Mouse (Mus musculus): ENCODE data around the gene Cabp1. TPM values are rescaled to one million over a fixed set of nuclear protein-coding genes. Genes with fewer than 3 reads are reported as not detected.

The Cabp1 gene
- polyA plus RNA-seq, 1 experiment = 444 TPM

DNA sequence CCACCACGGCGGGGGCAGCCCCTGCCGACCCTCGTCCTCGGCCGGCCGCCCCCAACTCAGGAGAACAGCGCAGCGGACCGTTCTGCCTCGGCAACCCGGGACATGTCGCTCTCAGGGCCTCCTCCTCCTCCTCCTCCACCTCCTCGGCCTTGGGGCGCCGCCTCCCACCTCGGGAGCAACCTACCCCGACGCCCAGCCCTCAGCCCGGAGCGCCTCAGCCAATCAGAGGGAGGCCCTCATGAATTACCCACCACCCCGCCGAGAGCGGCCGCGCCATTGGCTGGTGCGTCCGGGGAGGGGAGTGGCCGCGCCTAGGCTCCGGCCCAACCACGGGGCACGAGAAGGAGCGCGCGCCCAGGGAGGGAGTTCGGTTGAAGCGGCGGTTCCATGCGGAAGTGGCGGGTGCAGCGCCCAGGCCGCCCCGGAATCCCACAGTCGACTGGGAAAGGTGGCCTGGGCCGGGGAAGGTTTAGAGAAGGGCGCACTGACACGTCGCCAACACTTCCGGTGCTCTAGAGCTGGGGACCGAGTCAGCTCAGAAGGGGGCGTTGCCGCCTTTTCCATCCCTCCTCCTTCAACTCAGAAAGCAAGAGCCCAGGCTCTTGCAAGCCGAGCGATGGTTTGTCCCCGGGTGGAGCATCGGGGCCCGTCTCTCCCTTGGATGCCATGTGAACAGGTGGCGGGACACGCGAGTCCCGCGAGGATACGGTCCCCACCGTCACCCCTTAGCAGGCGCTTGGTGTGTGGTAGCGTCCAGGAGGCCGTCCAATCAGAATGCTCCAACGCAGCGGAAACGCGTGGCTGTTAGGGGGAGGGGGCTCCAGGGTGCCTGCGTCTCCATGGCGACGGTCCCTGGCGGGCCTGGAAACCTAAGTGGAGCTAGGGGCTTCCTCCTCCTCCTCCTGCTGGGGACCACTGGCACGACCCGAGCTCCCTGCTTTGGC lies 35.9 kb downstream of the Cabp1 start, which contains the start of gene Mlec:
TSS of gene Mlec (minus strand) at position 140 of the 944 bp plus-strand sequence.
- TF ChIP-seq POLR2A (IDR thresholded peaks at IDR 0.05; ENCODE audit: extremely low read depth, insufficient read depth, low read length) (peak; percentile 81), CTCF (IDR thresholded peaks at IDR 0.05; ENCODE audit: extremely low read depth, insufficient read depth, low read length) (no peak)
- H3K4me3 ChIP-seq (ENCODE audit: insufficient read depth, low read length) = peak within 1 kb of the TSS; percentile 39
- peaks cover 5% of the 10 kb centered on the region; the same call in 1 of the 2 replicates for H3K4me1 ChIP-seq (ENCODE audit: control insufficient read depth, insufficient read depth, low read length)
- H3K27ac ChIP-seq (ENCODE audit: insufficient read depth, low read length) = peak within 1 kb of the TSS; percentile 86

DNA sequence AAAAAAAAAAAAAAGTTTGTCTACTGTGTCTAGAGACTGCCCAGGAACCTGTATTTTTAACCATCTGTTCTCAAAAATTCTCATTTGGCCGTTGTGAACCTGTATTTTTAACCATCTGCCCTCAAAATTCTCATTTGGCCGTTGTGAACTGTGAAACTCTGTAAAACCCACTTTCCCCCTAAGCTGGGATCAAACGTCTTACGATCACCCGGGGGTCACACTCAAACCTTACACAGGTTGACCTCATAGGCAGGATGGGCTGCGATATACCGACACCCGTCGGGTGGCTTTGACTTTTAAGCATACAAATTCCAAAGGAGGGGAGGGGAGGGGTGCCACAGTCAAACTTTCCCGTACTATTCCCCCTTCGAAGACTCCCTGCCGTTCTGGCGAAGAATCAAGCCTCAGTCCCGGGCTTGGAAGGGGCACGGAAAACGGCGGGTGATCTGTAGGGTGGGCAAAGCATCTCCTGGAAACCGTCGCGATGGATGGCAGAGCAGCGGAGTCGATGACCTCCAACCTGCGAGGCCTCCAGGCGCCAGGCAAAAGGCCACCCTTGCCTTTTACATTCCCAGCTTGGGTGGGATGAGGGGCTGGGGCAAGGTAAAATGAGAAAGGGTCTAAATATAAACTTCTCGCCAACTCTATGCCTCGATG lies 37.1 kb downstream of the Cabp1 start:
- TF ChIP-seq POLR2A (IDR thresholded peaks at IDR 0.05; ENCODE audit: extremely low read depth, insufficient read depth, low read length) = no peak
- TF ChIP-seq CTCF (IDR thresholded peaks at IDR 0.05; ENCODE audit: extremely low read depth, insufficient read depth, low read length) = no peak
- Histone ChIP-seq H3K4me3 (ENCODE audit: insufficient read depth, low read length) (peak overlapping the region; percentile 39), H3K4me1 (ENCODE audit: control insufficient read depth, insufficient read depth, low read length) (peaks cover 5% of the 10 kb centered on the region; the same call in 1 of the 2 replicates), H3K27ac (ENCODE audit: insufficient read depth, low read length) (no peak overlapping the region)

DNA sequence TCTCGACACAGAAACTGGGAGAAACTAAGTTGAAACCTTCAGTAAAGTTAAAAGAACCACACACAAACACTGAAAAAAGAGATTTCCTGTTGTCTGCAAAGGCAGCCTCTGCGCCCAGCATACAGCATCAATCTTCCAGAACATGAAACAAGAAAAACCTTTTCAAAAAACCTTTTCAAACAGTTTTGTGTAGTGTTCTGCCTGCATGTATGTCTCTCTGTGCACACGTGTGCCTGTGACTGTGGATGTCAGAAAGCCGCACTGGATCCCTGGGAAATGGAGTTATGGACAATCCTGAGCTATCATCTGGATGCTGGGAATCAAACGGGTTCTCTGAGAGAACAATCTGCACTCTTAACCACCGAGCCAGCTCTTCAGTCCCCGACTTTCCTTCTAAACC lies 37.8 kb downstream of the Cabp1 start:
- H3K4me3 ChIP-seq (ENCODE audit: insufficient read depth, low read length) = no peak overlapping the region; the same call in 1 of the 2 replicates
- peaks cover 5% of the 10 kb centered on the region; the same call in 1 of the 2 replicates for H3K4me1 ChIP-seq (ENCODE audit: control insufficient read depth, insufficient read depth, low read length)
- no peak overlapping the region for H3K27ac ChIP-seq (ENCODE audit: insufficient read depth, low read length)
- TF ChIP-seq POLR2A (IDR thresholded peaks at IDR 0.05; ENCODE audit: extremely low read depth, insufficient read depth, low read length) (no peak), CTCF (IDR thresholded peaks at IDR 0.05; ENCODE audit: extremely low read depth, insufficient read depth, low read length) (no peak)

DNA sequence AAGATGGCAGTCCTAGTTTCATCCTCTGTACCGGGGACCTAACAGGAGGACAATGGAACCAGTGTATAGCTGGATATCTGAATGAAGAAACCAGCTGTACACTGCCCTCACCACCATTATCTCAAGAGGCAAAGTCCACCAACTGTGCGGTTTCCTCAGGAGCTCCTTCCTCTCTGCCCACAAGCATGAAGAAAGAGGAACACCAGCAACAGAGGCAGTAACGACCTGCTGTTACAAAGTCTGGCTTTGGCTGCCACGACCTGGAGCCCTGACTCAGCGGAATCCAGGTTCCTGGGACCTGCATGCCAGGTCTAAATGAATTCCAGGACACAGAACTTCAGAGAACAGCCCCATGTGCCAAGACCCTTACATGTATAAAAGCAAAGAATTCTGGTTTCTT lies 38.4 kb downstream of the Cabp1 start:
- Histone ChIP-seq H3K4me3 (ENCODE audit: insufficient read depth, low read length) (peak overlapping the region; percentile 1; the same call in 1 of the 2 replicates), H3K4me1 (ENCODE audit: control insufficient read depth, insufficient read depth, low read length) (peaks cover 5% of the 10 kb centered on the region; the same call in 1 of the 2 replicates), H3K27ac (ENCODE audit: insufficient read depth, low read length) (no peak overlapping the region)
- no peak for TF ChIP-seq POLR2A (IDR thresholded peaks at IDR 0.05; ENCODE audit: extremely low read depth, insufficient read depth, low read length)
- no peak for TF ChIP-seq CTCF (IDR thresholded peaks at IDR 0.05; ENCODE audit: extremely low read depth, insufficient read depth, low read length)

DNA sequence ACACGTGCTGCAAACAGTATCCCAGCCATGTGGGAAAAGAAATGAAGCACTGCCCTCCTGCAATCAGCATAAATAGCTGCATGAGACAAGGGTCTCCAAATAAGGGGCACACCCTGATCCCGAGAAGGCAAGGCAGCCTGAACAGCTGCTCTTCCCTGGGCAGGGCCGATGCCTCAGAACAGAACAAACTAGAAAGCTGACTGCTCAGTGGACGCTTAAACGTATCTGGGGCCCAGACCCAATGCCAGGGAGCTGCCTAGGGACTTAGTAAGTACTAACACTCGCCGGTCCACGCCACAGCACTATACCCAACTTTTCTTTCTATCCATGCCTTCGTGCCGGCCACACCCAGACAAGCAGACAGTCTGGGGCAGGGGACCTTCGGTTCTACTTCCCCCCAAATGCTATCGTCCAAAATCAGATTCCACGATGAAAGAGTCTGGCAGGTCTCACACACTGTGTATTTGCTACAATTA lies 39.0 kb downstream of the Cabp1 start:
- H3K4me3 ChIP-seq (ENCODE audit: insufficient read depth, low read length) = no peak overlapping the region
- no peak overlapping the region for H3K27ac ChIP-seq (ENCODE audit: insufficient read depth, low read length)
- TF ChIP-seq POLR2A (IDR thresholded peaks at IDR 0.05; ENCODE audit: extremely low read depth, insufficient read depth, low read length) (no peak), CTCF (IDR thresholded peaks at IDR 0.05; ENCODE audit: extremely low read depth, insufficient read depth, low read length) (no peak)
- H3K4me1 ChIP-seq (ENCODE audit: control insufficient read depth, insufficient read depth, low read length) = peaks cover 5% of the 10 kb centered on the region; the same call in 1 of the 2 replicates

DNA sequence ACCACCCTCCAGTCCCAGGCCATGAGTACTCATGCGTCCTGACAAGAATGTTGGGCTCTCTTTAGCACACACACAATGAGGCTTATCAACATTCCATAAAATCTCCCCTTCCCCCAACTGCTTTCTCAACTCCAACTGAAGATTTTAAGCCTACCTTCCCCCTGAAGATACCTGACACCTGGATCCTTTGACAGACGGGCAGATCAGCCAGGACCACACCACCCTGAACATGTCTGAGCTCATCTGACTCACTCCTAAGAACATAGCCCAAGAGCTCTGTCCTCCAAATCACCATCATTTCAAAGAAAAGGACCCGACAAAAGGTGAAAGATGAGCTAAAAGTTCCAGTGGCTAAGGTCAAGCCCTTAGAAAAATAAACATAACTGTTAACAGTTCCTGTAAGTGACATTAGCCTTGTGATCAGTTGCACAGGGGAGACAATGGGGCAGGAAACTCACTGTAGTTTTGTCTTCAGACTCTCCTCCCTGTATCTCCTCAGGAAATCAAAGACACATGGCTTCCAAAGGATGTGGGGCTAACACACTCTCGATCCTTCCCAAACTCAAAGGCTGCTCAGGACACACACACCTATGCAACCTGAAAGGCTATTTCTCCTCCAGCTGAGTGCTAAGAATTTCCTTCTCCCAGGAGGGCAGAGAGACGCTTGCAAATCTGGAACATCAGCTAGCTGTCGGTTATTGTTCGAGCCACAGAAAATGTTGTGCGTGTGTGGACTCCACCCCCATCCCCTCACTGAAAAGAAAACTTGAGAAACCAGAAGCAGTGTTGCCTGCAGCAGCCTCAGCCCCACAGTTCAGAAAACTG lies 41.8 kb downstream of the Cabp1 start:
- H3K27ac ChIP-seq (ENCODE audit: insufficient read depth, low read length) = no peak overlapping the region
- TF ChIP-seq CTCF (IDR thresholded peaks at IDR 0.05; ENCODE audit: extremely low read depth, insufficient read depth, low read length) = no peak
- TF ChIP-seq POLR2A (IDR thresholded peaks at IDR 0.05; ENCODE audit: extremely low read depth, insufficient read depth, low read length) = no peak
- H3K4me3 ChIP-seq (ENCODE audit: insufficient read depth, low read length) = no peak overlapping the region
- peaks cover 5% of the 10 kb centered on the region; the same call in 1 of the 2 replicates for H3K4me1 ChIP-seq (ENCODE audit: control insufficient read depth, insufficient read depth, low read length)

DNA sequence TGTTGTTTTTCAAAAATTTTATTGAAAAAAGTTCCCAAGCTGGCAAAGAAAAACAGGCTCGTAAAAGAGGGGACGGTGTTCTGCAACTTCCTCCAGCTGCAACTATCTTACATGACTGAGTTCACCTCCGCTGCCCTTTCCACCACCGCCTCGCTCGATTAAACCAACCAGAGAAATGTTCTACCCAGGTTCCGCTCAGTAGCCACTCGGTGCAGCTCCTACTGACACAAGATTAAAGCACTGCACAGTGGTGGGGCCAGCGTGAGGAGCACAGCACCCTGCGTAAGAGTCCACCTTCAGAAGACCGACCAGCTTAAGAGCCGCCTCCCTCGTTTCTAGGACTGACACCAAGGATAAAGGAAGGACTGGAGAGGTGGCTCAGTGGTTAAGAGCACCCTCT lies 42.7 kb downstream of the Cabp1 start:
- H3K4me1 ChIP-seq (ENCODE audit: control insufficient read depth, insufficient read depth, low read length) = peaks cover 4% of the 10 kb centered on the region; the same call in 1 of the 2 replicates
- no peak for TF ChIP-seq POLR2A (IDR thresholded peaks at IDR 0.05; ENCODE audit: extremely low read depth, insufficient read depth, low read length)
- no peak for TF ChIP-seq CTCF (IDR thresholded peaks at IDR 0.05; ENCODE audit: extremely low read depth, insufficient read depth, low read length)
- no peak overlapping the region for H3K27ac ChIP-seq (ENCODE audit: insufficient read depth, low read length)
- H3K4me3 ChIP-seq (ENCODE audit: insufficient read depth, low read length) = no peak overlapping the region

DNA sequence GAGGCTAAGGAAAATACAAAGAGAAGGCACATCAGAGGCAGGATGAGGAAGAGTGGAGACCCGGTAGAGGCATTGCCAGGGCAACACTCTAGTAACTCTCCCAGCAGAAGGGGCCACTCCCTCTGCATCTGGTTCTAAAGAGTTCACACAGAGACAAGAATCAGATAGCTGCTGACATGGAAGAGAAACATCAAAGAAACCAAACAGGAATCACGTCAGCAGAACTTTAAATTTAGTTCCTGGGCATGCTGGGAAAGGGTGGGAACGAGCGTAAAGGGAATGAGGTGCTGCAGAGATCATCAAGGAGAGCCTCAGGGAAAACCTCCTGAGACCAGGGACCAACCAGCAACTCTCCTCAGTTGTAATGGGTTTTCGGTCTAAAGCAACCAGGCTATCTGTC lies 43.2 kb downstream of the Cabp1 start:
- peaks cover 4% of the 10 kb centered on the region; the same call in 1 of the 2 replicates for H3K4me1 ChIP-seq (ENCODE audit: control insufficient read depth, insufficient read depth, low read length)
- H3K27ac ChIP-seq (ENCODE audit: insufficient read depth, low read length) = no peak overlapping the region
- H3K4me3 ChIP-seq (ENCODE audit: insufficient read depth, low read length) = no peak overlapping the region
- TF ChIP-seq CTCF (IDR thresholded peaks at IDR 0.05; ENCODE audit: extremely low read depth, insufficient read depth, low read length) (no peak), POLR2A (IDR thresholded peaks at IDR 0.05; ENCODE audit: extremely low read depth, insufficient read depth, low read length) (no peak)
